Mouse (Mus musculus): ENCODE results near the gene Hscb.
A peak's percentile ranks its signal among the peaks of the same experiment; 100 is the strongest.
"Not testable (repeated sequence)": the region's sequence is repeated elsewhere in the genome, so short reads cannot be mapped to it uniquely, and the experiment has no call there.

Gene Hscb

DNA sequence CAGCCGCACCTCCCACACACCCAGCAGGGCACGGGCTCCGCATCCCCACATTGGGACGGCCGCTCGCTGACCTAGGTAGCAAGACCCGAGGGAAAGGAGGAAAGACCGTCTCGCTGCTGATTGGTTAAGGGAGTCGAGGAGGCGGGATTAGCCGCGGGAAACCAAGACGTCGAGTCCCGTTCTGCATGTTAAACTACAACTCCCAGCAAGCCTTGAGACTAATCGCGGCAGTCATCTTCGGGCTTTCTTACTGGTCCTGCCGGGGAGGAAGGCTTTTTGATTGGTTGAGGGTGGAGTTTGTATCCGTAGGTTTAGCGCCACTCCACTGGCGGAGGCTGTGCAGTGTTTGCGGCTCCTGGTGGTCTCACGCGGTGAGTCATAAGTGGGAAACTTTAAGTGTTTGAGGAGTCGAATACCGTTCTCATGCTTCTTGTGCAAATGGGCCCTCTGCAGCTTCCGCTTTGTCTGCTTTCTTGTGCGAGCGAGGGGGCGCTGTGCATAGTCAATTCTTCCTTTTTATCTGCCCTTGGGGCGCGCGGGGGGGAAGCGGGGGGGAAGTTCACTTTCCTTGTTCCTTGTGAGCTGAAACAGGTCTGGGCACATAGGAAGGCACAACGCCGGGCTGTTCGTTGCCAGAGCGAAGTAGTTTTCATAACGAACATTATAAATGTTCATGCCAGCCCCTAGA lies at the start of gene Hscb, which contains the start of gene Chek2:
TSS of gene Hscb (minus strand) at position 100 of the 688 bp plus-strand sequence.
TSS of gene Chek2 (plus strand) at position 302 of the 688 bp plus-strand sequence.
- DNase-seq (ENCODE audit: low spot score in 2 of 2): peak; percentile 98

GRCm38 (mm10) chr5:110888596-110888995 lies 49.0 kb upstream of the Hscb start:
- DNase-seq (ENCODE audit: low spot score in 2 of 2): no peak

DNA sequence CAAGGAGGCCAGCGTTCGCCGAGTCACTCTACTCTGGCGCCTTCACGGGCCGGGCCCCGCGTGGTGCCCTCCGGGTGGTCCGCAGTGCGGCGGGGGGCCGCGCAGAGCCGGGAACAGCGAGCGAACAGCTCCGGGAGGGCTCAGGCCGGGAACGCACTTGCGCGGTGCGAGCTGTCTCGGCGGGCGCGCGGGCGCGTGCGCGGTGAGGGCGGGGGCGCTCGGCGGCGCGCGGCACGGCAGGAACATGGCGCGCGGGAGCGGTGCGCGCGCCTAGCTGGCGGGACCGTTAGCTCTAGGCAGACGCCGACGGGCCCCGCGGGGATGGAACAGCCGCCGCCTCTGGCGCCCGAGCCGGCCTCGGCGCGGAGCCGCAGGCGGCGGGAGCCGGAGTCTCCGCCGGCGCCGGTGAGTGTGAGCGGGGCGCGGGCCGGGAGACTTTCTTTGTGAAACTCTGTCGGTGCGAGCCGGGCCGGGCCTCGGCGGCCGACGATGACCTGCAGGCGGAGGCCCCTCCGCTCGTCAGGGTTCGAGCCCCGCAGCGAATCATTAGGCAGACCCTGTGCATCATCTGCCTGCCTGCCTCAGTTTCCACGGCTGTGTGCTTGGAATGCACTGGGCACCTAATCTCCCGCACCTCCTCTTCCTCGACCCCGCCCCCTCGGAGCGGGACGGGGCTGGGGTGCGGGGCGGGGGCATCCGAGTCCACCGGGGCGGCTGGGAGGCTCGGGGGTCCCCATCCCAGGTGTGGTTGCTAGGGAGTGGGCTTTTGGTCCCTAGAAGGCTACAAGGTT lies 40.2 kb upstream of the Hscb start, which contains the start of gene Ttc28:
TSS of gene Ttc28 (plus strand) at position 220 of the 791 bp plus-strand sequence.
- peak; percentile 80 to 89 for DNase-seq (ENCODE audit: low spot score in 2 of 2)

DNA sequence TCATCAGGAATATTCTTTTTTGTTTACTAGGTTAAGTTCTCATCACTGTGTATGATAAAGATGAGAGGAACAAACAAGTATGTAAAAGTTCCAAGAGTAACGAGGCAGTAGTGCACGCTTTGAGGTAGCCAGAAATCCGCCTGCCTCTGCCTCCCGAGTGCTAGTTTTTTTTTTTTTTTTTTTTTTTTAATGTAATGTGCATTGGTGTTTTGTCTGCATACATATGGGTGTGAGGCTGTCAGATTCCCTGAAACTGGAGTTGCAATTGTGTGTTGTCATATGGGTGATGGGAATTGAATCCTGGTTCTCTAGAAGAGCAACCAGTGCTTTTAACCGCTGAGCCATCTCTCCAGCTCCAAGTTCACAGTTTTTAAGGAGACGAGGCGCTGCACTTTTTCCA lies 39.5 kb upstream of the Hscb start:
- no peak for DNase-seq (ENCODE audit: low spot score in 2 of 2)

GRCm38 (mm10) chr5:110878526-110878925 lies 38.9 kb upstream of the Hscb start:
- DNase-seq (ENCODE audit: low spot score in 2 of 2): not testable (repeated sequence)

GRCm38 (mm10) chr5:110877666-110878505 lies 38.3 kb upstream of the Hscb start:
- no peak for DNase-seq (ENCODE audit: low spot score in 2 of 2)

- DNase-seq (ENCODE audit: low spot score in 2 of 2): no peak
Observed at GRCm38 (mm10) chr5:110875286-110875685, 35.7 kb upstream of the Hscb start.

- peak in 1 of 2 experiments; percentile 28 for DNase-seq (ENCODE audit: low spot score in 2 of 2)
Observed at GRCm38 (mm10) chr5:110874711-110875110, 35.1 kb upstream of the Hscb start.

DNA sequence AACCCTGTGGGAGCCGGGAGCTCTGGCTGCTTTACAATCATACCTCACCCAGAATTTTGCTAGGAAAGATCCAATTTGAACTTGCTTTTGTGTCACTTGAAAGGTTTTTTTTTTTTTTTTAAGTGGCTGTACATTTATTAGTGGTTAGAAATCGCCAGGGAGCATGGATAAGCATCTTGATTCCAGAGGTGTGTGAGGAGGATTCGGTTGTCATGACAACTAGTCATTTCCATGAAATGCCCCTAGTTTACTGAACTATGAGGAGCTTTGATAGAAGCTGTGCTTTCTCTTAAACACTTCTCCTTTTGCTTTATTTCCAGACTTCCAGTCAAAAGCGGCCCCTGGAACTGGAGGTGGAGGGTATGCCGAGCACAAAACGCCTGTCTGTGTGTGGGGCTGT lies 33.6 kb upstream of the Hscb start:
- DNase-seq (ENCODE audit: low spot score in 2 of 2): no peak

DNA sequence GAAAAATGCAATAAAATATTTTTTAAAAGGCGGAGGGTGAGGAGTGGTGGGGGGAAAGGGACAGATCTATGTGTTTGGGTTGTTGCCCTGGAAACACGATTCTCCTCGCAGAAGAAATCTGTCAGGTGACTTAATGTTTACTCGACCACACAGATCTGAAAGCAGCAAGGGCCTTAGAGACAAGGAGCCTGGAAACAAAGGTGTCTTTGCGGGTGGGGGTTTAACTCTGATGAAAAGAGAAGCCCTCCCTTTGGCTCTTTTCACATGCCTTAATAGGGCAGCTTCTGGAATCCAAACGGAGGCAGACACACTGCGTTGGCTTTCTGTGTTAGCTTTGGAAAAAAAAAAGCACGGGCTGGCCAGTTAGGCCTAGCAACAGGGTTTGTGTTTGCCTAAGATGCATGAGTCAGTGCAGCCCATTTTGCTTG lies 29.7 kb upstream of the Hscb start:
- no peak for DNase-seq (ENCODE audit: low spot score in 2 of 2)

DNA sequence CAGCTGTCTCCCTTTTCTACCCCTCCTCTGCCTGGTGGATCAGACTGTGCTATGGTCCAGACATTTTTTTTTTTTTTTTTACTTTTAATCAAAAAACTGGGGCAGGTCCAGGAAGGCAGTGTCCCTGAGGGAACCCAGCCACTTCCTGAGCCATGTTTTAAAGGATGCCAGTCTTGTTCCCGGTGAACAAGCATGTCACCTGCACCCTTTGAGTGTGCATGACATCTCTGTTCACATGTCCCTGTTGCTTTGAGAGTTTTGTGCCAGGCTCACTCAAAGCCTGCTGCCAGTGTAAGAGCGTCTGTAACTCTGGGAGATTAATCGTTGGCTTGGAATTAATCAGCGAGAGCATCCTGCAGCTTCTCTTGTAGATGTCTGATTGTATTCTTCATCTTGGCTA lies 28.9 kb upstream of the Hscb start:
- no peak for DNase-seq (ENCODE audit: low spot score in 2 of 2)

DNA sequence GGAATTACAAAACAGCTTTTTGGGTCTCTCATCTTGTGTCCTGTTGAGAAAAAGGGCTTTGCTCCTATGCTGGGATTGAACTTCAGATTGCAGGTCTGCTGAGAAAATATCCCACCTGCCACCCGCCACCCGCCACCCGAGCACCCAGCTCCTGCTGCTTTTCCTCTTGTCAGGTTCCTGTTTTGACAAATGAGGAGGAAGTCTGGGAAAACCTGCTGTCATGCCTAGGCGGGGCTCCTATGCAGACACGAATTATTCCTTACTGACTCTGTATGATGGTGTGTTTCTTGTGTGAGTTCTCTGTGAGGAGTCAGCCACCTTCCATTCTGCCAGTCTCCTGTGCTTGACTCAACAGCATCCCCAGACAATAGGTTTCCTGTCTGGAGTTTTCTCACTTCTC lies 20.9 kb upstream of the Hscb start:
- DNase-seq (ENCODE audit: low spot score in 2 of 2): no peak

GRCm38 (mm10) chr5:110859013-110859650 lies 19.6 kb upstream of the Hscb start:
- DNase-seq (ENCODE audit: low spot score in 2 of 2): no peak

GRCm38 (mm10) chr5:110857091-110857490 lies 17.5 kb upstream of the Hscb start:
- no peak for DNase-seq (ENCODE audit: low spot score in 2 of 2)

DNA sequence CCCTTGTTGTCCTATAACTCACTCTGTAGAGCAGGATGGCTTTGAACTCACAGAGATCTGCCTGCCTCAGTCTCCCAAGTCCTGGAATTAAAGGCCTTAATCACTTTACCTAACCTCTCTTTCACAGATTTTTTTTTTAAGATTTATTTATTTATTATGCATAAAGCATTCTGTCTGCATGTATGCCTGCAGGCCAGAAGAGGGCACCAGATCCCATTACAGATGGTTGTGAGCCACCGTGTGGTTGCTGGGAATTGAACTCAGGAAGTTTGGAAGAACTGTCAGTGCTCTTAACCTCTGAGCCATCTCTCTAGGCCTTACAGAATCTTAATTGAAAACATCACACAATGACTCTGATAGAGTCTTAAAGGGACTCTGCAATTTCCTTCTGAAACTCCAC lies 13.4 kb upstream of the Hscb start:
- DNase-seq (ENCODE audit: low spot score in 2 of 2): no peak

GRCm38 (mm10) chr5:110841046-110841862 lies 1.7 kb upstream of the Hscb start:
- DNase-seq (ENCODE audit: low spot score in 2 of 2): peak; percentile 27 to 31

DNA sequence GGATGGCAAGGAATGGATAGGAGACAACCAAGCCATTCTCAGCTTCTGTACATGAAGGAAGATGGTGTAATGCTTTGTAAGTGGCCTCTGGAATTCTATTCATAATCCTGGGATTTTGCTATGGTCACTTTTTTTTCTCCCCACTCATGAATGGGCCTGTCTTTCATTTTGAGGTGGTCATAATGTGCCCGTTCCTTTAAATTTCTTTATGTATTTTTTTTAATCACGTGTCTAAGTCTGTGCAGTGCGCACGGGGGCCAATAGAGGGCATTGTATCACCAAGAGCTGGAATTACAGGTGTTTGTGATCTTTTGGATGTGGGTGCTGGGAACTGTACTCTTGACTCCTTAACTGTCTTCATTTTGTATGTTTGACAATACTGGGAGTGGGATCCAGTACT lies 888 bp upstream of the Hscb start:
- DNase-seq (ENCODE audit: low spot score in 2 of 2): peak; percentile 78 to 86

- peak in 1 of 2 experiments; percentile 53 for DNase-seq (ENCODE audit: low spot score in 2 of 2)
Observed at GRCm38 (mm10) chr5:110839038-110839677, 419 bp downstream of the Hscb start.

- peak; percentile 26 to 30 for DNase-seq (ENCODE audit: low spot score in 2 of 2)
Observed at GRCm38 (mm10) chr5:110838016-110838415, 1.6 kb downstream of the Hscb start.

GRCm38 (mm10) chr5:110835959-110836358 lies 3.6 kb downstream of the Hscb start:
- DNase-seq (ENCODE audit: low spot score in 2 of 2): peak; percentile 77 to 84

Data from spleen, postnatal 10 days (tissue).